Mouse (Mus musculus): ENCODE data around the gene Clcn3.
"Not testable (repeated sequence)": the region's sequence is repeated elsewhere in the genome, so short reads cannot be mapped to it uniquely, and the experiment has no call there.

Gene Clcn3

GRCm38 (mm10) chr8:60982701-60983687 lies at the start of gene Clcn3:
Clcn3 (minus strand) TSS chr8:60983300.
- DNase-seq, result peak; percentile 98

- DNase-seq, result no peak
Measured at GRCm38 (mm10) chr8:60996468-60996867, 13.4 kb upstream of the Clcn3 start.

- no peak for DNase-seq
Measured at GRCm38 (mm10) chr8:60993639-60993986, 10.5 kb upstream of the Clcn3 start.

- DNase-seq, result peak; percentile 98
Measured at GRCm38 (mm10) chr8:60992910-60993638, 10.0 kb upstream of the Clcn3 start, which contains the start of gene Nek1. Nek1 (plus strand) TSS chr8:60993195.

- DNase-seq, result peak; percentile 75
Measured at GRCm38 (mm10) chr8:60992561-60992909, 9.4 kb upstream of the Clcn3 start.

- not testable (repeated sequence) for DNase-seq
Measured at GRCm38 (mm10) chr8:60984260-60985010, 1.3 kb upstream of the Clcn3 start.

- peak; percentile 72 for DNase-seq
Measured at GRCm38 (mm10) chr8:60983688-60984079, 584 bp upstream of the Clcn3 start.

- no peak for DNase-seq
Measured at GRCm38 (mm10) chr8:60981388-60981787, 1.7 kb downstream of the Clcn3 start.

GRCm38 (mm10) chr8:60978496-60978895 lies 4.6 kb downstream of the Clcn3 start:
- no peak for DNase-seq

- DNase-seq, result no peak
Measured at GRCm38 (mm10) chr8:60976818-60977217, 6.3 kb downstream of the Clcn3 start.

GRCm38 (mm10) chr8:60974837-60975236 lies 8.3 kb downstream of the Clcn3 start:
- DNase-seq, result no peak

GRCm38 (mm10) chr8:60973448-60973847 lies 9.7 kb downstream of the Clcn3 start:
- no peak for DNase-seq

GRCm38 (mm10) chr8:60971808-60972207 lies 11.3 kb downstream of the Clcn3 start:
- DNase-seq, result no peak

- no peak for DNase-seq
Measured at GRCm38 (mm10) chr8:60969091-60969490, 14.0 kb downstream of the Clcn3 start.

GRCm38 (mm10) chr8:60965741-60966140 lies 17.4 kb downstream of the Clcn3 start:
- no peak for DNase-seq

- DNase-seq, result no peak
Measured at GRCm38 (mm10) chr8:60965306-60965705, 17.8 kb downstream of the Clcn3 start.

- no peak for DNase-seq
Measured at GRCm38 (mm10) chr8:60964518-60964917, 18.6 kb downstream of the Clcn3 start.

GRCm38 (mm10) chr8:60963931-60964330 lies 19.2 kb downstream of the Clcn3 start:
- no peak for DNase-seq

- DNase-seq, result no peak
Measured at GRCm38 (mm10) chr8:60962763-60963162, 20.3 kb downstream of the Clcn3 start.

GRCm38 (mm10) chr8:60956847-60957246 lies 26.3 kb downstream of the Clcn3 start:
- DNase-seq, result no peak

GRCm38 (mm10) chr8:60954281-60955014 lies 28.7 kb downstream of the Clcn3 start:
- peak; percentile 92 for DNase-seq

- no peak for DNase-seq
Measured at GRCm38 (mm10) chr8:60952803-60953202, 30.3 kb downstream of the Clcn3 start.
